Mouse (Mus musculus) left cerebral cortex, postnatal 25 days (tissue): ENCODE data around the gene Slc16a13. TPM values are rescaled to one million over a fixed set of nuclear protein-coding genes. Genes with fewer than 3 reads are reported as not detected.
A peak's percentile ranks its signal among the peaks of the same experiment; 100 is the strongest.
"Not testable (repeated sequence)": the region's sequence is repeated elsewhere in the genome, so short reads cannot be mapped to it uniquely, and the experiment has no call there.

Source experiments
- DNase-seq, 2 experiments: peaks; one replicate each; pipeline ENCODE4 v3.0.0; 2022; ENCODE audit warnings: low spot score in 2 of 2, mixed read lengths in 1 of 2
- intact Hi-C: fragments of 180-260 bp; cut with DNase I; formaldehyde crosslinking; loops from one replicate; pipeline ENCODE4 v1.15.1; 2025
- microRNA-seq, 2 experiments: library from miRNA; unstranded; fragments of <30 nt; microRNA quantifications; one replicate each; pipeline ENCODE4 v1.2.0; 2022
- total RNA-seq, 2 experiments: library from RNA; stranded (reverse); gene quantifications; 2 replicates each; pipeline ENCODE4 v1.2.3; 2021

Slc16a13 gene
- total RNA-seq, 2 experiments from 2014 or later = 7.0 to 8.3 TPM

GRCm38 (mm10) chr11:70189319-70190134, 31.3 kb downstream of the Slc16a13 start:
- DNase-seq = peak in 1 of 2 experiments; percentile 8
- intact Hi-C loops = no loop called here

- intact Hi-C loops = no loop called here
Observed at GRCm38 (mm10) chr11:70185120-70185519, 35.7 kb downstream of the Slc16a13 start.

DNA sequence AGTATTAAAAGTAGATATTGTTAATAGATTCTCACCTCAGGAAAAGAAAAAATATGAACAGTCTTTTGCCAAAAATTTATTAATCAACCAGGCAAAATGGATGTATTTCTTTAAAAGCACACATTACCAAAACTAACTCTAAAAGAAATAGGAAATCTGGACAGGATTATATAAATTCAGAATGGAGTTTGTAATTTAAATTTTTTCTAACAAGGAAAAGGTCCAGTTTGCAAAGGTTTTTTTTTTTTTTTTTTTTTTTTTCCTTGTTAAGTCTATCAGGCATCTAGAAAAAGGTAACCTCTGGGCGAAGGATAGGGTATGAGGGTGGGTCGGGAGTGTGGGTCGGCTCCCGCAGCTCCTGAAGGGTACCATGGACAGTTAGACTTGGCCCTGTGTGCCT, 40.4 kb downstream of the Slc16a13 start:
- no peak for DNase-seq
- intact Hi-C loops = no loop called here

More at GRCm38 (mm10) chr11:70185120-70185519, 35.7 kb downstream of the Slc16a13 start:
- no peak for DNase-seq

DNA sequence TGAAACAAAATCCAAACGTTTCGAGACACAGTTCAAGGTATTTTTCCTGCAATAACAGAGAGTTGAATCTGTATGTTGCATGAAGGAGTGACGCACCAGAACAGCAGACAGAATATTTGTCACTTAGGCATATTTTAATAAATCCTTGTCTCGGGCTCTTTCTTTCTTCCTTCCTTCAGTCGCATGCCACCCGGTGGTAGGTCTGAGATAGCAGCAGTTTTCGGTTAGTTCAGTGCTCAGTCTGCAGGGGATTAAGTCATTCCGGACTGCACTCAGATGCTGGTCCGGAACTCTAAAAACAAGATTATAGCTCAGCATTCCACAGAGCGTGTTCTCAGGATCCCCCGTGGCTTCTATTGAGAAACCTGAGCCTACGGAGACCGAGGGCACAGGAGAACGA, 41.5 kb downstream of the Slc16a13 start:
- peak in 1 of 2 experiments; percentile 17 for DNase-seq
- intact Hi-C loops = loop anchor here (2.0 kb wide), 1 partner anchor 105 kb away; no protein-coding TSS in a partner anchor

DNA sequence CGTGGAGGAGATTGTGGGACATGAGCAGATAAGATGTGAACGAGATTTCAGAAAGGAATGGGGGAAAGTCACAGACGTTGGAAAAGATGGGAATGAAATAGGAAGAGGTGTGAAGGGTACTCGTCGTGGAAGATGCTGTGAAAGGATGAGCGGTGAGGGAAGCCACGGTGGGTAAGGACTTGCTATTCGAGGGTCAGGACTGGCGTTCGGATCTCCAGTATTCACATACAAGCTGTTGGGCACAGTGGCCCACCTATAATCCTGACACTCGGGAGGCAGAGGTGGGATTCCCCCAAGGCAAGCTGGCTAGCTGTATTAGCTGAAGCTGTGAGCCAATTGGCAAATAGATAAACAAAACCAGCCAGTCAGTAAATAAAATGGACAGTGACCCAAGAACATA, 42.1 kb downstream of the Slc16a13 start:
- intact Hi-C loops = loop anchor here (2.0 kb wide), 1 partner anchor 104 kb away; no protein-coding TSS in a partner anchor
- no peak for DNase-seq

DNA sequence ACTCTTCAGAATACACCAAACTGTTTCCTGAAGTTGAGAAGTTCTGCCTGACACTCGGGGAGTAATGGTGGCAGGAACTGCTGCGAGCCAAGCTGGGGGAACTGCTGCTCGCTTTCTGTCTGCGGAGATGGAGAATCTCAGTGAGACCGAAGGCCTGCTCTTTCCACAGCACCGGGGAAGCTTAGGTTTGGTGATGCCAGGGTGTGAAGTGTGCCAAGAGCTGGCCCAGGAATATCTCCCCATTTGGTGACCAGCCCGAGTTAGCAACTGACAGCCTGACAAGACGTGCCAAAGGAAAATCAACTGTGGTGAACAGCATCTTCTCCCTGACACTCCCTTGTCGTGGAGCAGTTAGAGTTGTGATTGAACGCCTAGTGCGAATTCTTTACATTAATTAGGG, 42.6 kb downstream of the Slc16a13 start:
- intact Hi-C loops = loop anchor here (2.0 kb wide), 1 partner anchor 104 kb away; no protein-coding TSS in a partner anchor
- no peak for DNase-seq

GRCm38 (mm10) chr11:70177647-70178046, 43.2 kb downstream of the Slc16a13 start:
- intact Hi-C loops = loop anchor here (2.0 kb wide), 1 partner anchor 103 kb away; no protein-coding TSS in a partner anchor
- DNase-seq = no peak

- intact Hi-C loops = no loop called here
- no peak for DNase-seq
Observed at GRCm38 (mm10) chr11:70174491-70174890, 46.4 kb downstream of the Slc16a13 start.

DNA sequence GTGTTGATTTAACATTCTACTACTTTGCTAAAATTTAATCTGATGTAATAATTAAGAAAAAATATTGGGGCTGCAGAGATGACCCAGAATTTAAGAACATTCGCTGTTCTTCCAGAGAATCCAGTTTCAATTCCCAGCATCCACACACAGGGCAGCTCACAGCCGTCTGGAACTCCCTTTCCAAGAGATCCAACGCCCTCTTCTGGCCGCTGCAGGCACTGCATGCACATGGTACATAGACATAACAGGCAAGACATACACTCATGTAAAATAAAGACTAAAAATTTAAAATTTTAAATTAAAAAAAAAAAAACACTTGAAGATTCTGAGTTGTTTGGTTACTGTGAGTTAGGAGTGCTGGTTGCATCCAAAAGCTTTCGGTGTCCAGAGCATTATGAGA, 48.6 kb downstream of the Slc16a13 start:
- intact Hi-C loops = no loop called here
- DNase-seq = no peak

- DNase-seq = no peak
- intact Hi-C loops = no loop called here
Observed at GRCm38 (mm10) chr11:70171847-70172246, 49.0 kb downstream of the Slc16a13 start.

- intact Hi-C loops = no loop called here
Observed at GRCm38 (mm10) chr11:70171181-70171580, 49.7 kb downstream of the Slc16a13 start.

DNA sequence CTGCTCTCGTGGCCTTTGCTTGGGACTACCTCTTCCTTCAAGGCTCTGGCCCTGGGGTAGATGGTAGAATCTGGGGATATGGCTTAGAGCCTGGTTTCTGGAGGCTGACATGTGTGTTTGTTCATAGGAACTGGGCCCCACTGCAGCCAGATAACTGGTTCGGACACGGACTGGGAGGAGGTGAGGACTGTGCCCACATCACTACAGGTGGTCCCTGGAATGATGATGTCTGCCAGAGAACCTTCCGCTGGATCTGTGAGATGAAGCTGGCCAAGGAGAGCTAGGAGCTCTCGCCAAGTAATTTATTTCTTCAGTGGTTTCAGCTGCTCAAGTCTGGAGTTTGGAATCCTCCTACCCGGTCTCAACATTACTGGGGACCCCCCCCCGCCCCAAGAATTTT, 50.6 kb downstream of the Slc16a13 start:
- DNase-seq = no peak
- intact Hi-C loops = no loop called here

More at GRCm38 (mm10) chr11:70171181-70171580, 49.7 kb downstream of the Slc16a13 start:
- DNase-seq = no peak

DNA sequence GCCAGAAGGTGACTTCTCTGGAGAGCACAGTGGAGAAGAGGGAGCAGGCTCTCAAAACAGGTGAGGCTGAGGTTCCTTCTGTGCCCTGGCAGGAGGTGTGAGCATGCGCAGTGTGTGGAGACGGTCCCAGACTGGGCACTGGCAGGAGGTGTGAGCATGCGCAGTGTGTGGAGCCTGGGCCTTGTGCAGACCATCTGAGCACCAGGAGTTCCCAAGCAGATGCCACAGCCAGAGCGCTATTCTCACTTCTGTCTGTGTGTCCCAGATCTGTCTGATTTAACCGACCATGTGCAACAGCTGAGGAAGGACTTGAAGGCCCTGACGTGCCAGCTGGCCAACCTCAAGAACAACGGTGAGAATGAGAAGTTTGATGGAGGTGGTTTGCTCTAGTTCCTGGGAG, 51.4 kb downstream of the Slc16a13 start:
- intact Hi-C loops = not testable (repeated sequence)
- DNase-seq = peak in 1 of 2 experiments; percentile 14

DNA sequence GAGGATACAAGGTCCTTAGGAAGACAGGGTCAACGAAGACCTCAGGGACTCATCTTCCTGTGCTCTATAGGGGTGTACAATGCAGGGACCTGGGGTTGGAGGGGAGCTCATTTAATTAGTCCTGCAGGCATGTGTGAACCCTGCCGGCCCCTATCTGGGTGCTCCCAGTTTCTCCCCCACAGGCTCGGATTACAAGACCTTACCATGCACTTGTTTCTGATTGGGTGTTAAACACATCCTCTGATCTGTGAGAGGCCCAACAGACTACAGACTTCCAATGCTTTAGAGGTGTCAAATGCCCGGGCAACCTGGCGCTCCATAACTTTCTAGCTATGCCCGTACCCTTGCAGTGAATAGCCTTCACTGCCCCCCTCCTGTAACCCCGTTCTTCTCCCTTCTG, 52.7 kb downstream of the Slc16a13 start:
- no peak for DNase-seq
- intact Hi-C loops = no loop called here

Small RNAs within 50 kb of the gene (microRNA-seq; reads per million reads assigned to microRNA genes)
- gene Mir195a (723 to 6,074 reads per million in 2 experiments), gene Mir497 (0 reads per million in 2 experiments), gene Mir497b (0 reads per million in 2 experiments)

Other genes starting within 250 kb of the Slc16a13 start
- 100 to 1,000 TPM; 117 to 129 TPM for gene Ctdnep1, start 239.9 kb downstream of the Slc16a13 start, total RNA-seq
- 100 to 1,000 TPM; 106 to 109 TPM for gene Elp5, start 238.5 kb downstream of the Slc16a13 start, total RNA-seq
- gene Gabarap, start 229.9 kb downstream of the Slc16a13 start, total RNA-seq = 100 to 1,000 TPM; 217 to 218 TPM
- gene Phf23, start 225.3 kb downstream of the Slc16a13 start, total RNA-seq = 10 to 100 TPM; 44.6 to 47.5 TPM
- 10 to 100 TPM; 26.1 to 32.2 TPM for gene Dvl2, start 220.5 kb downstream of the Slc16a13 start, total RNA-seq
- gene Acadvl, start 205.7 kb downstream of the Slc16a13 start, total RNA-seq = 10 to 100 TPM; 57.4 to 59.3 TPM
- 100 to 1,000 TPM; 931 to 954 TPM for gene Dlg4, start 204.1 kb downstream of the Slc16a13 start, total RNA-seq
- 1 to 10 TPM; 1.7 to 3.1 TPM for gene Asgr1, start 167.0 kb downstream of the Slc16a13 start, total RNA-seq
- not detected for gene Asgr2, start 128.4 kb downstream of the Slc16a13 start, total RNA-seq
- under 1 TPM; 0.44 to 0.50 TPM for gene Mgl2, start 90.7 kb downstream of the Slc16a13 start, total RNA-seq
- 1 to 10 TPM; 2.3 to 2.4 TPM for gene Clec10a, start 64.9 kb downstream of the Slc16a13 start, total RNA-seq
- 10 to 100 TPM; 23.9 to 27.1 TPM for gene Slc16a11, start 8.3 kb downstream of the Slc16a13 start, total RNA-seq
- gene Bcl6b, start 8.7 kb upstream of the Slc16a13 start, total RNA-seq = 1 to 10 TPM; 1.7 to 2.2 TPM
- gene 0610010K14Rik, start 16.9 kb upstream of the Slc16a13 start, total RNA-seq = 10 to 100 TPM; 45.9 to 47.1 TPM
- 1 to 10 TPM; 5.2 to 6.0 TPM for gene Gm21988, start 18.8 kb upstream of the Slc16a13 start, total RNA-seq
- gene Rnasek, start 18.8 kb upstream of the Slc16a13 start, total RNA-seq = 100 to 1,000 TPM; 261 to 273 TPM
- gene Alox12, start 34.3 kb upstream of the Slc16a13 start, total RNA-seq = under 1 TPM in 1 of 2 experiments, not detected in 1; 0.23 TPM
- under 1 TPM; 0.34 to 0.60 TPM for gene Alox12e, start 101.6 kb upstream of the Slc16a13 start, total RNA-seq
- gene Alox15, start 131.0 kb upstream of the Slc16a13 start, total RNA-seq = not detected
- gene Pelp1, start 189.0 kb upstream of the Slc16a13 start, total RNA-seq = 10 to 100 TPM; 34.9 to 42.0 TPM
- 10 to 100 TPM; 64.6 to 66.7 TPM for gene Arrb2, start 211.6 kb upstream of the Slc16a13 start, total RNA-seq
- 10 to 100 TPM; 12.9 to 15.7 TPM for gene Med11, start 230.9 kb upstream of the Slc16a13 start, total RNA-seq
- gene Zmynd15, start 238.4 kb upstream of the Slc16a13 start, total RNA-seq = under 1 TPM; 0.41 to 0.94 TPM
- gene Cxcl16, start 238.9 kb upstream of the Slc16a13 start, total RNA-seq = 1 to 10 TPM in 1 of 2 experiments, under 1 TPM in 1; 0.94 to 1.2 TPM